Mouse (Mus musculus) embryo, embryonic 10.5 days (tissue): Measurements from ENCODE around the gene Ttc16.

ENCODE experiments used
- DNase-seq: peaks from one replicate; pipeline ENCODE4 v3.0.0-alpha.2; 2015; ENCODE audit warnings: low spot score

Gene Ttc16

DNA sequence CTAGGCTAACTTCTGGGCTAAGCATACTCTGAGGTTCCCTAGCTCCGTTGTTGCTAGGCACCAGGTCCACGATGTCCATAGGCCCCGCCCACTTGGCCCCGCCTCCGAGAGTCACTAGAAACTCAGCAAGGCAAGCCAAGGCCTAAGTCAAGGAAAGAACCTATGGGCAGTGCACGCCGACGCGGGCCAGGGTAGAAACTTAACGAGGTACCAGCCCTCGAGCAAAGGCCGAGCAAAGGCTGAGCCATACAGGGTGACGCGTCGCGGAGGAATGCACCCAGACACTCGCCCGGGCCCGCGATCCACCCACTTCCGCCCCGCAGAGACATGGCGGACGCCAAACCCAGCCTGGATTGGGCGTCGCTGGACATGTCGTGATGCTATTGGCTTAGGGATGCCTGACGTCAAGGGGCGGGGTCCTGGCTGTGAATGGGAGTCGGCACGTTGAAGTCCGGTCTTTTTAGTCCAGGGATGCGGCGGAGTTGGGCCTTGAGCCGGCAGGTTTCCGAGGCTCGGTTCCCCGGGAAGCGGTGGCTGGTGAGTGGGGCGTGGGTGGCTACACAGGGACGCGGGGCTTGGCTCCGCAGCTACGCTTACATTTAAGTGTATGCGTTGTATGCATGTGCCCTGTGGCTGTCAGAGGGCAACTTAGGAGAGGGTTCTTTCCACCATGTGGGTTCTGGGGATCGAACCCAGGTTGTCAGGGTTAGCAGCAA lies at the start of gene Ttc16, which contains the start of gene Ptrh1:
Gene Ttc16 (minus strand): TSS at position 275 of the 716 bp plus-strand sequence.
Gene Ptrh1 (plus strand): TSS at position 428 of the 716 bp plus-strand sequence.
- peak; percentile 99 for DNase-seq

DNA sequence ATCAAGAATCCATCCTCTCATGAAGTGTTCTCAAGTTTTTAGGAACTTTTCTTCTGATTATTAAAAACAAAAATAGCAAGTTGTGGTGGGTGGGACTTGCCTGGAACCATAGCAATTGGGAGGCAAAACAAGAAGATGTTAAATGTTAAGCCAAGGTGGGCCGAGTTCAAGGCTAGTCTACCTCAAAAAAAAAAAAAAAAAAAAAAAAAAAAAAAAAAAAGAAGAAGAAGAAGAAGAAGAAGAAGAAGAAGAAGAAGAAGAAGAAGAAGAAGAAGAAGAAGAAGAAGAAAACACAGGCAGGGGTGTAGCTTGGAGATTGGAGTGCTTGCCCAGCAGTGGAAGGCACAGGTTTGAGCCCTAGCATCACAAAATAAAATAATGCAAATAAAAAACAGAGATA lies 49.3 kb upstream of the Ttc16 start:
- DNase-seq: no peak

DNA sequence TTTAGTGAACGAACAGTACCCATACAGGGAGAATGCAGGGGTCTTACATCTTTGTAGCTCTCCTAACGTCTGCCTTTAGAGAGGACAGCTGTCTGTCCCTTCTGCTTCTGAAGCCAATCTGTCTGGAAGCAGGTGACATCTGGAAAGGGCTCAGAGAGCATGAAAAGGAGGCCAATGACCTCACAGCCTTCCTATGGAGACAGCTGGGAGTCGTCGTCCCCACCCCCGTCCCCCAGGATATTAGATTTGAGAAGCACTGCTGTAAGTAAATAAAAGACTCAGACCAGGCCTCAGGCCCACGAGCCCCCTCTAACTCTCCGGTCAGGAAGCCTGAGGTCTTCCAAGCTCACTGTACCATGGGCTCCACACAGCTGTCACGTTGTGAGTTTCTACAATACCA lies 48.7 kb upstream of the Ttc16 start:
- DNase-seq: peak; percentile 57

DNA sequence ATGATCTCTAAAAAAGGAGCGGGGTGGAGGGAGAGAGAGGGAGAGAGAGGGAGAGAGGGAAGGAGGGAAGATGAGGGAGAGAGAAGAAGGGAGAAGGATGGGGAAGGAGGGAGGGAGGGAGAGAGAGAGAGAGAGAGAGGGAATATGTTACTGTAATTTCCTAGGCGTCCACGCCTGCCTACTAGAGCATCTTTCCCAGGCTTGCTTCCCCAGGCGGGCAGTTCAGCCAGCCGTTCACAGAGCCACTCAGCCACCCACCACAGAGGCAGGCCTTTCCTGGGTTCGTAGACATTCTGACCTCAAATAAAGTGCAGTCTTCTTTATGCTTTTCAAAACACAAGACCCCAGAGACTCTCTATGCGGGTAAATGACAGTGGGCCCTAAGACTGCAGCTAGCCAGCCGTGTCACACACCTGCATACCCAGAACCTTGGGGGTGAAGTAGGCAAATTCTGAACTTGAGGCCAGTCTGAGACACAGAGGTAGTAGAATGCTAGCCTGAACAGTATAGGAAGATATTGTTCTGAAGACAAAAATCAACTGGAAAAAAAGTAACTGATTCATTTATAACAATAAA lies 48.2 kb upstream of the Ttc16 start:
- DNase-seq: no peak

DNA sequence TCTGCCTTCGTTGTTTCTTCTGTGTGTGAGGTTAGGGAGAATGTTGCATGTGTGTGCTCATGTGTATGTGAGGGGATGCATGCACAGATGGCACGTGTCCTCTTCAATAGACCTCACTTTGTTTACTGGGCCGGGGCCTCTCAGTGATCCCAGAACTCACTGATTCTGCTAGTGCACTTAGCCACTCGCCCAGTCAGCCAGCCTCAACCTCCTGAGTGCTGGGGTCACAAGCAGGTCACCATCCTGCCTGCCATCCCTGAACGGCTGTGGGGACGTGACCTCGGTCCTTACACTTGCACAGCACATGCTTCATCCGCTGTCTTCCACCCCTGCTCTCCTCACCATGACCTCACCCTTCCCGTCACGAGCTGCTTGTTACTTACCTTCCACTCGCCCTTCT lies 47.7 kb upstream of the Ttc16 start:
- DNase-seq: peak; percentile 50

DNA sequence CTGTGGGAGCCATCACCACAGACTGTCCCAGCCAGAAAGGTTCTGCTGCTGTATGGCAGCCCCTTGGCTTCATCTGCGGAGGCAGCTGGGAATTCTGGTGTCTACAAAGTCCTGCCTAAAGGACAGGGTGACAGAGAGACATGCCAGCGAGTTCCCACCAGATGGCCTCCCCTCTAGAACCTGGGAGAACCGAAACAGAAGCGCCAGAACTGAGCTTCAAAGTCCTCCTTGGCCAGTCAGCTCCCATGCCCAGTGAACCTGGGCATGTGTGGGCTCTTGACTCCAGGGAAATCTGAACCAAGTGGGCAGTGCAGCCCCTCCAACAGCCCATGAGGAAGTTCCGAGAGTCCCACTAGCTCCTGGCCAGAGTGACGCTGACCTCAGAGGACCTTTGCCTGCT lies 47.2 kb upstream of the Ttc16 start:
- DNase-seq: no peak

DNA sequence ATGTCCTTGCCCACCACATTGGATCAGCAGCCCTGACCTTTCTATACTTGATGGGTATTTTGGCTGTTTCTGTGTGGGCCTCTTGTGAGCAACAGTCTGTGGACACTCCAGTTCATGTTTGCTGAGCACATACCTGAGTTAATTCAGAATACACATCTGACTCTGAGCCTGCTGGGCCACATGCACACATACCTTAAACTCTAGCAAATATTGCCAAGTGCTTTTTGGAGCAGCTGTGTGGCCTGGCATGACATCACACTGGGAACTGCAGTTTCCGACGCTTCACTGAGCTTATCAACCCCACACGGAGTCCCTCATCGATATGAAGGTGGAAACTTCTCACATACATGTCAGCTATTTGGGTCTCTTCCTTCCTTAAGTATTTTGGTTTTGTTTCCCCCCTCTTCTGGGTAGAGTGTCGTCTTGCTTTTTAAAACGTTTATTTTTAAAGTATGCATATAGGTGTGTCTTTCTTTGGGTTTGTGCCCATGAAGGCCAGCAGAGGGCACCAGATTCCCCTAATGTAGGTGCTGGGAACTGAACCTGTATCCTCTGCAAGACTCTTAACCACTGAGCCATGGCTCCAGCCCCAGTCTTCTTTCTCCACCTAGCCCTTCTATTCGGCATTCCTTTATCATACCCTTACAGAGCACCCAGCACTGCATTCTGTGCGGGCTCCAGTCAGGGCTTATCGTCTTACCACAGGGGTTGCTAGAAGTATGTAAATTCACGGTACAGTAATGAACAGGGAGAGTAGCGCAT lies 45.8 kb upstream of the Ttc16 start:
- peak; percentile 63 for DNase-seq

DNA sequence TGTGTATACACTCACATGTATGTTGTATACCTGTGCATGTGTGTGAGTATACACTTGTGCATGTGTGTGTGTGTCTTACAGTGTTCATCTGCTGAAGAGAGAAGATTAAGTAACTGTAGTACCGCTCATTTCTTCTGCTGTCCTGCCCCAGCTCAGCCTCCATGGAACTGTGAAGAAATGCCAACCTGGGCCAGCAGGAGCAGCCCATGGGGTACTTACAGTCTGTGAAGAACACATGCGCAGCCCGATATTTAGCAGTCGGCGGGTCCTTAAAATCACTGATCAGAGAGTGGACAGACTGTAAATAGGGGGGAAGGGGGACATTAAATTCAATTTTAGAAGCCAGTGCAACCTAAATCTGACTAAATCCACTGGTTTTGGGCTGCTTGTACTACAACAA lies 42.8 kb upstream of the Ttc16 start:
- DNase-seq: no peak

DNA sequence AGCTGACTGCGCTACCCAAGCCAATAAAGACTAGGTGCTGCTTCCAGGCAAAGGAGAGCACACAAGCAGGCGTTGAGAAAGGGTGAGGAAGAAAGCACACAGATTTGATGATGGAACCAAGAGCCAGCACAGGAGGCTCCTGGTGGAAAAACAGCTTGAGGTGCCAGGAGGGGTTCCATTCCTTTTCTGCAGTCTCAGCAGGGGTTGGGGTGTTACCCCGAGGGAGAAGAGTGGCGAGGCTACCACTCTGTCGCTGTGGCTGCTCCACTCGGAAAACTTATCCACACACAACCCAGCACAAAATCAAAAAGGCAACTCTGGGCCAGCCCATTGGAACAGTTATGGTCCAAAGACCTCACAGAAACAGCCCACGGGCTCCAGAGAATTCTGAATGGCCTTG lies 42.2 kb upstream of the Ttc16 start:
- no peak for DNase-seq

DNA sequence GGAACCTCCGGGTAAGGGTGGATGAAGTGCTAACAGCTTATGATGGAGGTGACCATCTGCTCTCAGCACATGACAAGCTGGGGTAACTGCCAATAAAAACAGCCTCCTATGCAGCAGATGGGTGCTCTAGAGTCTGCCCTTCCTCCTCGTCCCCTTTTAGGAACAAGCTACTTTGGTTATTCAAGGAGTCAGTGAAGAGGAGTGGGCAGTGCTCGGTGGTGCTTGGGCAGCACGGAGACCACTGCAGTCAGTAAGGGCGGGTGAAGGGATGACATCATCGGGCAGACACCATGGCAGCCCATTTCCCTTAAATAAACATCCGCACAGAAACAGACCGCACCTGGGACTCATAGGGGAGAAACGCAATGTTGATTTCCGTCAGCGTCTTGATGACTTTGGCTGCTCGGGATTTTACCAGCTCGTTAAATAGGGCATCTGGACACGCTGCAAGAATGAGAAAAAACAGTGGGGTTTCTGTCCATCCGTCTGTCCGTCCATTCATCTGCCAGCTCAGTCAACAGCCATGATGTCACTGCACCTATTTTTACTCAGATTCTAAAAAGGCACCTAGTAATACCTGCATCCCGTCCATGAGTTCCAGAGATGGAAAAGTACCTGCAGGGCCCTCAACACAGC lies 41.6 kb upstream of the Ttc16 start:
- no peak for DNase-seq

DNA sequence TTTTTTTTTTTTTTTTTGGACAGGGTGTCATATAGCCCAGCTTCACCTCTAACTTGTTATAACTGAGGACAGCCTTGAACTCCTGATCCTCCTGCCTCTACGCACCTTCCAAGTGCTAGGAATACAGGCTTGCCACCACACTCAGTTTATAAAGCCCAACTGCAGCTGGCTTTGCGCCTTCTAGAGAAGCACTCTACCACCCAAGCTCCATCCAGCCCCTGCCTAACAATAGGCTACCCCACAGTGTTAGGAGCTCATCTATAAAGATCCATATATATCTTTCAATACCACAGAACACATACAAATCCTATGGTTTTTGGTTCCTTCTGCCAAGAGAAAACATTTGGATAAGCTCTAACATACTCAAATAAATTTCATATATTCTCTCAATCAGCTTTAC lies 41.1 kb upstream of the Ttc16 start:
- no peak for DNase-seq

DNA sequence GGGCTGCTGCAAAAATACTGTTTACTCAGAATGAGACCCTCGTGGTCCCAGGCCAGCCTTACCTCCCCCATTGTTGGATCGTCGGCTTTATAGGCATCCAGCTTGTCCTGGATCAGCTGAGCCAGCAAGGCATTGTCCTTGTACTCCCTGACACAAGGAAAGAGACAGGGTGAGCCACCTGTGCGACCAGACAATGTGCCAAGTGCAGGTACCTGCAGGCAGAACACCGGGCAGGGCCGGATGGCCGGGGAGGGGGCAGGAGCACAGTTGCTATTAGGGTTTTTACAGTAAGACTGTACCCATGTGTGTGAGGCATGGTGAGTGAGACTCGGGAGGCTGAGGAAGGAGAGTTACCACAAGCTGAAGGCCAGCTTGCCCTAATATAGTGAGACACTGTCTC lies 36.5 kb upstream of the Ttc16 start:
- DNase-seq: no peak

DNA sequence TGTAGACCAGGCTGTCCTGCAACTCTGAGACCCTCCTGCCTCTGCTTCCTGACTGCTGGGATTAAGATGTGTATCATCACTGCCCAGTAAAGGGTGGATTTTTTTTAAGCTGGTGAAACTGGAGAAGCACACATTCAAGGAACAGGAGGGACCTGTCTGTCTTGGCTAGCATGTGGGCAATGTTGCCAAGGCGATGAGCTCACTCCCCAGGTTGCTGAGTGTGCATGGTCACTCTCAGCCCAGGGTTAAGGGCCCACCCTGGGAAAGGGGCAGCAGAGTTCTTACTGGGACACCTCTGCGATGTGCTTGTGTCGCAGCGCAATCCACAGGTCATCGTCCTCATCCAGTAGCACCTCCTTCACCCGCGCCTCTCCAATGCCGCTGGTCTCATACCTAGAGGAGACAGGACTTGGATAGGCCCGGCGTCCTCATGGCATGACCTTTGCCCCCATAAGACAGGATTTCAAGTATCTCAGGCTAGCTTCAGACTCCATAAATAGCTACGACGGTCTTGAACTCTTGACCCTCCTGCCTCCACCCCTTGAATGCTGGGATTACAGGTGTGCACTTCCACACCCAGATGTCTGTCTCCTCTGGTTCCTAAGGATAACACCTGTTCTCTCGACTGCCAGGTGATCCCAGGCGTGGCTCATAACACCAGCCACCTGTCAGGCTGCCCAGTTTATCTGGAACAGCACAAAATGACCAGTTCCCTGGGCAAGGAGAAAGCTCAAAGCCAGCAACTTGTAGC lies 33.6 kb upstream of the Ttc16 start:
- no peak for DNase-seq

DNA sequence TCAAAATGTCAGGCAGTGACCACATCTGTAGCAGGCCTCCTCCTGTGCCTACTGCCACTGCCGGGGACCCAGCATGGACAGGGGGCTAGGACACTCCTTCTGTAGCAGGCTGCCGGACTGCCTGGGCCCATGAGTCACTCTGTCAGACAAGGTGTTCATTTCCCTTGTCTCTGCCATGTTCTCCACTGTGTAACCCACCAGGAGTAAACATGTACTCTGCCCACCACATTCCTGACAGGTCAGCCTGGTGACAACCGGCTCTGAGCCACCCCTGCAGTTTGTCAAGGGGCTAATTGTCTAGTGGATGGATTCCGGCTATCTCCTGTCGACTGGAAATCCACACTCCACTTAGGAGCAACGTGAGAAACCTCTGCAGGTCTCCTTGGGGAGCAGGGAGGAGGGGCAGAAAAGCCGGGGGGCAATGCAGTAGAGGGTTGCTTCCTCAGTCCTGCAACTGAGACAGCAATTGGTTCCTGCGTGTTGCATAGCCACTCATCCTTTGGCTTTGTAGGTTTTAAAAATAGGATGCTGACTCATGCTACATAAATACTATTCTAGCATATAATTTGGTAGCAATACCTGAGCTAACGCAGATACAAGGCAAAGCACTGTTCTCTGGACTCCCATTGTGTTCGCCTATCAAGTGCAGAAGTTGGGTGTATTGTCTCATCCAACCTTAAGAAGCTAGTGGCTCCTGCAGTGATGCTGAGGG lies 23.0 kb upstream of the Ttc16 start:
- DNase-seq: no peak

DNA sequence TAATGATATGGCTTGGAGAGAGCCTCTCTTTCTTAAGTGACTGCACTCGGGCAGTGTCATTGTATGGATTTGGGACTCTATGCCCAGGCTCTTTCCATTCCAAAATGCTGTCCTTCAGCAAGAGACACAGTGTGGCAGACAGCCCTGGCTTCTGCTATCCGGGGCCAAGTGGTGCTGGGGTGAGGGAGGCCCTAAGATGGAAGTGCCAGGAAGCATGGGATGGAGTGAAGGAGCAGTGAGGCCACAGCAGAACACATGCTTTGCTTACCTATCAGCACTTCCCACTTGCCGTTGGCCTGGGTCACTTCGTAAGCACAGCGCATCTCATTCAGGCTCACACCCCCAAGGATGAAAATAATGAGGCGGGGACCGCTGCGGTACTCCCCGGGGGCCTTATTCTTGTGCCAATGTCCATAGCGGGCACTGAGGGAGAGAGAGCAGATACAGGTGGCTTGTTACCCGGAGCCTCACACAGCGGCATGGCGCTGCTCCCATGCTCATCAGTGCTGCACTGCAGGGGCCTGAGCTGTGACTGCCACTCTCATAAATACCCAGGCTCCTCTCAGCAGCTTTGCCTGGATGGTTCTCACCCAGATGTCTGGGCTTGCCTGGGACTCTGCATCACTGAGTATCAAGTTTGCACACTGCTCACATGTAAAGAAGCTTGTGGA lies 20.4 kb upstream of the Ttc16 start:
- DNase-seq: no peak

DNA sequence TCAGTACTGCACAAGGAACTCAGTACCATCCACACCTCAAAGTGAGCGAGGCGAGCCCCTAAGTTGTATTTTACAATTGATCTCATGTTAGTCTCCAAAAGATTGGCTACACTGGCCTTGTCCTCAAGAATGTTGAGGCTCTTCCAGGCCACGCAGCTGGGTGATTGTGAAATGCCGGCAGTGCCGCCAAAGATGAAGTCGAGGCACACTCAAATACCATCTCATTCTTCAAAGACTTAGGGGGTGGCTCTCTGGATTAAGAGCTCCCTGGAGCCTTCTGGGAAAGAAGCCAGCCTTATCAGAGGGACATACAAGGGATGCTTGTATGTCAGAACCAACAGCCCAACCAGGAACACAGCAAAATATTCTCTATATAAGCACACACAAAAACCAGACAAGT lies 15.9 kb upstream of the Ttc16 start:
- DNase-seq: no peak

DNA sequence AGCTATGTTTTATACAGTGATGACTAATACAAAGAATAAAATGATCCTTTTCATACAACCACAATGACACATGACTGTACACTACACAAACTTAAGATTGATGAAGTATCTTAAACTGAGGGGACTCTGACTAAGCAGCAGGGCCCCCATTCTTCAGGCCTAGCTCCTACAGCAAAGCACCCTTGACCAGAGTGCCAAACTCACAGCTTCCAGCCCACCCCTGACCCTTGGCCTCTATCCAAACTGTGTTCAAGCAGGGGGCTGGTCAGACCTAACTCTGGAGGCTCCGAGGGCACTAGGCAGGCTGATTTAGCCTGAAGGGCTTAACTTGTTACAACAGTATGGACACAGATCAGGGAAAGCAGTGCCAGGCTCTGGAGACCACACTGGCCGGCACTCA lies 13.1 kb upstream of the Ttc16 start:
- DNase-seq: no peak

DNA sequence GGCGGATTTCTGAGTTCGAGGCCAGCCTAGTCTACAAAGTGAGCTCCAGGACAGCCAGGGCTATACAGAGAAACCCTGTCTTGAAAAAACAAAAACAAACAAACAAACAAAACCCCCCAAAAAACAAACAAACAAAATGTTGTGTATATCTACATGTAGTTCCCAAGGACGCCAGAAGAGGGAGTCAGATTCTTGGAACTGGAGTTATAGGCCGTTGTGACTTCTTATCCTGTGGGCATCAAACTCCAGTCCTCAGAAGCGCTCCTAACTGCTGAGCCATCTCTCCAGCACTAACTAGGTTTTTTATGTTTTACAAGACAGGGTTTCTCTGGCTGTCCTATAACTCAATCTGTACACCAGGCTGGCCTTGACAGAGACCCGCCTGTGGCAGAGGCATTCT lies 11.7 kb upstream of the Ttc16 start:
- peak; percentile 52 for DNase-seq

DNA sequence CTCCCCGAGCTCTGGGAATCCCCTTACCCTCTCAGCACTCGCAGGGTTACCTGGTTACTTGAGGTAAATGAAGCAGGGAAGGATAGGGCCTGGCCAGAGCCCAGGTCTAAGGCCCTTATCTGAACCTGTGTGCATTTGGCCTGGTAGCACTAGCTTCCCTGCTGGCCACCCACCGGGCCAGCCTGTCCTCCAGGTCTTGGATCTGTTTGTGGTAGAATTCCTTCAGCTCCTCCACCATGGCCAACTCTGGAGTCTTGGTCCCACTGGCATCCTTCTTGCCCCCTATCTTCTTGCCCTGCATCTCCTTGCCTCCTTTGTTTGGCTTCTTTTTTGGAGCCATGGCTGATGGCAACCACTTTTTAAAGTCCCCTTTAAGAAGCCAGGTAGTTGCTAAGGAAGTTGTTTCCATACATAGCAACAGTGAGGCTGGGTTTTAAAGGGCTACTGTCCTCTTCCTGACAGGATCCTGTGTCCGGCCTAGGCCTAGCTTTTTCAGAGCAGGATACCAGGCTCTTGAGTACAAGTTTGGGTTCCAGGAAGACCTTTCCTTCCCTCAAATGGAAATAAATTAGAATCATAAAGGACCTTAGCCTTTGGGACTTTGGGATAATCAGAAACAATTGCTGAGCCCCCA lies 8.7 kb upstream of the Ttc16 start, which contains the start of gene Cfap157:
Gene Cfap157 (minus strand): TSS at position 381 of the 634 bp plus-strand sequence.
- peak; percentile 39 for DNase-seq

DNA sequence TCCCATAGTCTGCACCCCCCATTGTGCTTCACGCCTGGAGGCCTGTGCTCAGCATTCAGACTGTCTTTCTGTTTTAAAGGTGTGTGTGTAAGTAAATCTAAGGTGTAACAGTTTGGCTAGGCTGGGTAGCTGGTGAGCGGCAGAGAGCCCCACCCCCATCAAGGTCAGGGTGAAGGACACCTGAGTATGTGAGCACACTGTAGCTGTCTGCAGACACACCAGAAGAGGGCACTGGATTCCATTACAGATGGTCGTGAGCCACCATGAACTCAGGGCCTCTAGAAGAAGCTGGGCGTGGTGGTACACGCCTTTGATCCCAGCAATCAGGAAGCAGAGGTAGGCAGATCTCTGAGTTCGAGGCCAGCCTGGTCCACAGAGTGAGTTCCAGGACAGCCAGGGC lies 6.3 kb upstream of the Ttc16 start:
- DNase-seq: no peak
